Mouse (Mus musculus) liver, embryonic 16.5 days (tissue): ENCODE measurements around the gene Six4. TPM values are rescaled to one million over a fixed set of nuclear protein-coding genes. Genes with fewer than 3 reads are reported as not detected.

Experiments used
- ATAC-seq: fragments of 200-750 bp; cut with Nextera tagmentation; 2 replicates; pipeline ENCODE4 v1.8.0; 2017; ENCODE audit warnings: low read depth, mild to moderate bottlenecking, moderate number of reproducible peaks, moderate library complexity
- H3K27ac ChIP-seq: fragments of 300-500 bp; sonication (generic); 2 replicates; pipeline ENCODE4 v1.5.1; 2014; ENCODE audit warnings: mild to moderate bottlenecking, low read length
- H3K27me3 ChIP-seq: fragments of 300-500 bp; sonication (generic); 2 replicates; pipeline ENCODE4 v1.6.1; 2014; ENCODE audit warnings: low read depth, low read length, mixed read lengths; ENCODE audit not compliant: control insufficient read depth, insufficient read depth
- H3K36me3 ChIP-seq: fragments of 300-500 bp; sonication (generic); 2 replicates; pipeline ENCODE4 v1.6.1; 2014; ENCODE audit warnings: mild to moderate bottlenecking; ENCODE audit not compliant: control insufficient read depth, insufficient read depth
- H3K4me1 ChIP-seq: fragments of 300-500 bp; sonication (generic); 2 replicates; pipeline ENCODE4 v1.6.1; 2014; ENCODE audit warnings: low read depth, low read length, mixed read lengths; ENCODE audit not compliant: control insufficient read depth
- H3K4me2 ChIP-seq: fragments of 300-500 bp; sonication (generic); 2 replicates; pipeline ENCODE4 v1.6.1; 2014; ENCODE audit warnings: low read depth, low read length, mixed read lengths
- H3K4me3 ChIP-seq: fragments of 300-500 bp; sonication (generic); 2 replicates; pipeline ENCODE4 v1.5.1; 2014; ENCODE audit warnings: low read depth, mild to moderate bottlenecking, low read length
- H3K9ac ChIP-seq: fragments of 300-500 bp; sonication (generic); 2 replicates; pipeline ENCODE4 v1.6.1; 2014; ENCODE audit warnings: low read depth, low read length
- H3K9me3 ChIP-seq: fragments of 300-500 bp; sonication (generic); replicated peaks from 2 replicates; pipeline ENCODE4 v1.6.1; 2016; ENCODE audit warnings: low read length; ENCODE audit not compliant: control insufficient read depth
- WGBS: fragments of 180-500 bp; shearing (Covaris S2); extraction: QIAGEN DNeasy Blood & Tissue Kit; methylation state at CpG from one replicate; pipeline ENCODE4 v1.1.7; 2014; ENCODE audit not compliant: insufficient replicate concordance; 5-methylcytosine and 5-hydroxymethylcytosine counted together
- polyA plus RNA-seq: library from polyadenylated mRNA; unstranded; fragments of >200 nt; fragmentation: Nextera tagmentation; extraction: Ambion mirVana; gene quantifications from 2 replicates; pipeline ENCODE4 v1.2.1, GENCODE M21; 2015

Six4 gene
- polyA plus RNA-seq, 1 experiment from 2014 or later, result 0.06 TPM

DNA sequence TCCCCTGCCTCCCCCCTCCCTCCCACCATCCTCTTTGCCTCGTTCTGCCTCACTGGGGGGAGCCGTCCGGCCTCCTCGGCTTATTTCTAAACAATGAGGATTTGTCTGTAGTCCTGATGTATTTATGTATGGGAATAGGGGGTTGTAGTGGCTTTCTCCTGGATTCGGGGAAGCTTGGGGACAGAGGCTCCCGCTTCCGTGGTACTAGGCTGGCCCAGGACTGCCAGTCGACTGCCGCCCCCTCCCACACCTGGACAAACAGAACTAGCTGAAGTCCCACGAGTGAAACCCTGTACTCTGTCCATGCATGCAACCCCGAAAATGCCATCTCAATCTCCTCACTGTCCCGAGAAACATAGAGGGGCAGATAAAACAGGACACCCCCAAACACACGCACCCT, 63.0 kb downstream of the Six4 start:
- Histone ChIP-seq H3K4me2 (no peak overlapping the region), H3K9me3 (no peaks in the 10 kb centered on the region), H3K27me3 (peaks cover 97% of the 10 kb centered on the region), H3K27ac (no peak overlapping the region), H3K9ac (no peak overlapping the region), H3K4me1 (peaks cover 6% of the 10 kb centered on the region; the same call in 1 of the 2 replicates), H3K4me3 (no peak overlapping the region), H3K36me3 (no peaks in the 10 kb centered on the region)
- no peak for ATAC-seq
- 6% methylated on average over 13 of the region's 13 CpGs for WGBS

Other genes with a start within 250 kb of the Six4 start
- gene Six6, start 173.6 kb downstream of the Six4 start, polyA plus RNA-seq, result not detected in 2 replicates
- gene 4930447C04Rik, start 172.7 kb downstream of the Six4 start, polyA plus RNA-seq, result 0.14 and 0.29 TPM in 2 replicates
- 0.22 and 0.24 TPM in 2 replicates for gene Six1, start 59.6 kb downstream of the Six4 start, polyA plus RNA-seq
- 7.1 and 7.7 TPM in 2 replicates for gene Mnat1, start 10.3 kb upstream of the Six4 start, polyA plus RNA-seq
- 5.1 and 5.7 TPM in 2 replicates for gene Trmt5, start 173.3 kb upstream of the Six4 start, polyA plus RNA-seq
- 1.3 and 2.5 TPM in 2 replicates for gene Slc38a6, start 173.3 kb upstream of the Six4 start, polyA plus RNA-seq